Mouse (Mus musculus) forebrain, postnatal 0 days (tissue): Measurements from ENCODE around the gene Usp15. TPM values are rescaled to one million over a fixed set of nuclear protein-coding genes. Genes with fewer than 3 reads are reported as not detected.
A peak's percentile ranks its signal among the peaks of the same experiment; 100 is the strongest.
"Not testable (repeated sequence)": the region's sequence is repeated elsewhere in the genome, so short reads cannot be mapped to it uniquely, and the experiment has no call there.

ENCODE experiments used
- ATAC-seq: fragments of 200-750 bp; cut with Nextera tagmentation; 2 replicates; pipeline ENCODE4 v1.8.0; 2017; ENCODE audit warnings: mild to moderate bottlenecking, moderate library complexity
- DNase-seq: peaks from one replicate; pipeline ENCODE4 v3.0.0-alpha.2; 2015
- H3K27ac ChIP-seq: fragments of 300-500 bp; sonication (generic); 2 replicates; pipeline ENCODE4 v1.5.1; 2014; ENCODE audit warnings: low read depth, mild to moderate bottlenecking, antibody characterized with exemption, low read length, moderate library complexity, mixed read lengths
- H3K27me3 ChIP-seq: fragments of 300-500 bp; sonication (generic); 2 replicates; pipeline ENCODE4 v1.6.1; 2014; ENCODE audit warnings: mild to moderate bottlenecking, low read length, mixed read lengths; ENCODE audit not compliant: insufficient read depth
- H3K36me3 ChIP-seq: fragments of 300-500 bp; sonication (generic); 2 replicates; pipeline ENCODE4 v1.6.1; 2014; ENCODE audit warnings: mild to moderate bottlenecking, moderate library complexity; ENCODE audit not compliant: insufficient read depth
- H3K4me1 ChIP-seq: fragments of 300-500 bp; sonication (generic); 2 replicates; pipeline ENCODE4 v1.6.1; 2014; ENCODE audit warnings: antibody characterized with exemption; ENCODE audit not compliant: insufficient read depth
- H3K4me2 ChIP-seq: fragments of 300-500 bp; sonication (generic); 2 replicates; pipeline ENCODE4 v1.6.1; 2014; ENCODE audit warnings: low read depth, mild to moderate bottlenecking, moderate library complexity
- H3K4me3 ChIP-seq: fragments of 300-500 bp; sonication (generic); 2 replicates; pipeline ENCODE4 v1.5.1; 2014; ENCODE audit warnings: low read depth, low read length, mixed read lengths
- H3K9ac ChIP-seq: fragments of 300-500 bp; sonication (generic); 2 replicates; pipeline ENCODE4 v1.6.1; 2014; ENCODE audit warnings: mild to moderate bottlenecking
- H3K9me3 ChIP-seq: fragments of 300-500 bp; sonication (generic); 2 replicates; pipeline ENCODE4 v1.6.1; 2016; ENCODE audit warnings: low read length
- CTCF ChIP-seq: sonication (generic); IDR thresholded peaks from 2 replicates; pipeline ENCODE4 v1.5.1; 2016; ENCODE audit warnings: antibody characterized with exemption, control low read depth, low read depth
- WGBS: fragments of 180-500 bp; shearing (Covaris S2); extraction: QIAGEN DNeasy Blood & Tissue Kit; methylation state at CpG from one replicate; pipeline ENCODE4 v1.1.7; 2014; 5-methylcytosine and 5-hydroxymethylcytosine counted together
- polyA plus RNA-seq: library from polyadenylated mRNA; unstranded; fragments of >200 nt; fragmentation: Nextera tagmentation; extraction: Ambion mirVana; gene quantifications from 2 replicates; pipeline ENCODE4 v1.2.1, GENCODE M21; 2015
- total RNA-seq: library from RNA; depleted of rRNA; stranded (reverse); fragments of >200 nt; gene quantifications from 2 replicates; pipeline ENCODE4 v1.2.3, GENCODE M21; 2014; rRNA removed

Gene Usp15
- total RNA-seq (71.8 and 72.8 TPM in 2 replicates), polyA plus RNA-seq (48.9 and 54.1 TPM in 2 replicates)

DNA sequence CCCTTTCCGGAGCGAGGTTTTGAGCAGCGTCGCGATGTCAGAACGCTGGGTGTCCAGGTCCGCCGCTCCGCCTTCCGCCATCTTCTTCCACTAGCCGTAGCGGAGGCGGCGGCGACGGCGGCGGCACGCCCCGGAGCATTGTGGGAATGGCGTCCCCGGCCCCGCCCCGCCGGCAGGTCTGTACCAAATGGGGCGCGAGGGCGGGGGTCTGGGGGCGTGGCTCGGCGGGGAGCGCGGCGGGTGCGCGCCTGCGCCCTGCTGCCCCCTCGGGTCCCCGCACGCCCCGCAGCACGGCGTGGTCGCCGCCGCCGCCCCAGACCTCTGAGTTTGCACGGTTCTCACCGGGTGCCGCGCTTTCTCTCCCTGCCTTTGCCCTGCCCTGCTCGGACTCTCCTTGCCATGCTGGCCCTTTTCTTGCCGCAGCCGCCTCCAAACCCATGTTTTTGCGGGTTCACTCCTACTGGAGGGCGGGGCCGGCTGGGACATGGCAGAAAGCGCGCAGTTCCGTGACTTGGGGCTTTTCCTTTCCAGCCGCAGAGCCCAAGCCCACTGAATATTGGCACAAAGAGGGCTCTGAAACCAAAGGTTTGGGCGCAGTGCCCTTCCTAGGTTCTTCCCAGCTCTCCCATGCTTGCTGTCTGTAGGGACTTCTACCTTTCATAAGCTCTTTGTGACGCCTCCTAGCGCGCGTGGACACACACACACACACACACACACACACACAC is at the start of gene Usp15:
Gene Usp15, minus strand, starts transcription at position 161 of the 725 bp plus-strand sequence.
- H3K4me3 ChIP-seq, result peak within 1 kb of the TSS; percentile 99
- H3K36me3 ChIP-seq, result no peaks in the 10 kb centered on the region
- ATAC-seq, result peak; percentile 96
- WGBS, result 1% methylated on average over 58 of the region's 66 CpGs
- H3K4me1 ChIP-seq, result peaks cover 13% of the 10 kb centered on the region
- H3K9me3 ChIP-seq, result no peaks in the 10 kb centered on the region
- no peaks in the 10 kb centered on the region for H3K27me3 ChIP-seq
- peak within 1 kb of the TSS; percentile 68 for H3K4me2 ChIP-seq
- H3K9ac ChIP-seq, result peak within 1 kb of the TSS; percentile 97
- DNase-seq, result peak; percentile 96
- peak within 1 kb of the TSS; percentile 98 for H3K27ac ChIP-seq
- peak; percentile 28; the same call in 1 of the 2 replicates for TF ChIP-seq CTCF

DNA sequence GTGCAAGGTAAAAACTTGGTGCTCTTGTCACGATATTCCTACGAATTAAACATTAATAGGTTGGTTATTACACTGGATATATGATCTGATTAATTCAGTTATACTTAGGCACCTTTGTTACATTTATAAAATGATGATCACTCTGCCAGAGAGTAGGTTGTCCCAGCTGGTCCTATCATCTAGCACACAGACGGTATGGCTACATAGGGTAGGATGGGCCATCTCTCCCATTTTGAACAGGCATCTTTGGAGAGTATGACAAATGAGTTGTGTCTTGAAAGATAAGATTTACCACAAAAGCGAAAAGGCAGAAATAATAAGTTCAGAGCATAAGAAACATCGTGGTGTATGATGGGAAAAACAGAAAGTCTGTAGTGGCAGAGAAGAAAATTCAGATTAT is 32.6 kb upstream of the Usp15 start:
- Histone ChIP-seq H3K4me3 (no peak overlapping the region), H3K4me1 (no peaks in the 10 kb centered on the region), H3K27me3 (no peaks in the 10 kb centered on the region), H3K27ac (no peak overlapping the region), H3K36me3 (no peaks in the 10 kb centered on the region), H3K9me3 (no peaks in the 10 kb centered on the region), H3K4me2 (no peak overlapping the region), H3K9ac (no peak overlapping the region)
- no peak for TF ChIP-seq CTCF
- 93% methylated on average over 5 of the region's 5 CpGs for WGBS
- DNase-seq (no peak), ATAC-seq (no peak)

DNA sequence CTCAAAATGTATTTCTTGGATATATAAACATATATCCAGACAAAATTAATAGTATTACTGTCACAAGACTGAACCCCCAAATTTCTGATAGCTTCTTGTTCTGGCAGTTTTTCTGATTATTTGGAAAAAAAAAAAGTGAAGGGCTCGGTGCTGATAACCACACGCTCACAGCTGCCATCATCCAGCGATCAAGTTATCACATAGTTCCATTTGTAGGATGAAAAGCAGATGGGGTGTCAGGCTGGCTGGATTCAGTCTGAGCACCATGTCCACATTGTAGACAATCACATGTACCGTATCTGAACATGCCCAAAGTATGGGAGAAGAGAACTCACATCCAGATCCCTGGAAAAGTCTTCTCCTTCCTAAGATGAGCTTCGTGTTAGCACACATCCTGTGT is 26.0 kb upstream of the Usp15 start:
- Histone ChIP-seq H3K4me3 (no peak overlapping the region), H3K27ac (no peak overlapping the region), H3K9me3 (no peaks in the 10 kb centered on the region), H3K27me3 (no peaks in the 10 kb centered on the region), H3K9ac (no peak overlapping the region), H3K4me2 (no peak overlapping the region), H3K36me3 (no peaks in the 10 kb centered on the region), H3K4me1 (no peaks in the 10 kb centered on the region)
- TF ChIP-seq CTCF, result no peak
- DNase-seq (no peak), ATAC-seq (no peak)
- WGBS, result 92% methylated on average over 5 of the region's 5 CpGs

DNA sequence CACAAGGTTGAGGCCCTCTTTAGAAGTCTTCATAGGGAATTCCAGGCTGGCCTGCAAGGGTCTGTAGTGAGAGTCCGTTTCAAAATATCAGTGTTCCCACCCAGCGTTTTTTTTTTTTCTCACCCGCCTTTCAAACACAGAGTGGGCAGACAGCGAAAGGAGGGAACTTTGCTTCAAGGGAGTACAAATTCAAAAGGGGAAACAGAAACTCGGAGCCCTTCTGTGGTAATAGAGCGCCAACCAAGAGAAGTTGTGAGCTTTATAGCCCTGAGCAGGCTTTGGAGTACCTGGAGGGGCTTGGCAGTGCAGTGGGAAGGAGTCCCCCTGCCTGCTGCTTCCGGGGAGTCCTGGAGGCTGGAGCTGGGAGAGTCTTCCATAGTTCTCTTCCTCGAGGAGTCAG is 12.7 kb upstream of the Usp15 start:
- H3K4me3 ChIP-seq, result no peak overlapping the region
- no peaks in the 10 kb centered on the region for H3K27me3 ChIP-seq
- no peaks in the 10 kb centered on the region for H3K36me3 ChIP-seq
- DNase-seq (no peak), ATAC-seq (no peak)
- no peaks in the 10 kb centered on the region for H3K4me1 ChIP-seq
- no peak overlapping the region for H3K9ac ChIP-seq
- no peak overlapping the region for H3K4me2 ChIP-seq
- no peak overlapping the region for H3K27ac ChIP-seq
- H3K9me3 ChIP-seq, result no peaks in the 10 kb centered on the region
- WGBS, result 81% methylated on average over 8 of the region's 8 CpGs
- no peak for TF ChIP-seq CTCF

DNA sequence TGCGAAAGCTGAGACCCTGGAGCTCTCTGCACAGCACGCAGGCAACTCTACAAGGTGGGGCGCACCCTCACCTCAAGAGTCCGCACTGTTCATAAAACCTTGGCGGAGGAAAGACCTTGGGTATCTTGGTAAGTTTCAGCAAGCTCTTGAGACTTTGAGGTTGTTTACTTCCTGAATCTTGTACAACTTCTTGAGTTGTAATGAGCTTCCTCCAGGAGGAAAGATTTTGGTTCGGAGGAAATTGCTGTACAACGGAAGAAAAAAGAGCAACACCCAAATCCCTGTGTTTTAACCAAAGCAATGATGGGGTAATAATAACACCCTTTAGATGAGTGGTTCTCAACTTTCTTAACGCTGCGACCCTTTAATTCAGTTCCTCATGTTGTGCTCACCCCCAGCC is 11.5 kb upstream of the Usp15 start:
- no peak for DNase-seq
- WGBS, result 94% methylated on average over 9 of the region's 9 CpGs

DNA sequence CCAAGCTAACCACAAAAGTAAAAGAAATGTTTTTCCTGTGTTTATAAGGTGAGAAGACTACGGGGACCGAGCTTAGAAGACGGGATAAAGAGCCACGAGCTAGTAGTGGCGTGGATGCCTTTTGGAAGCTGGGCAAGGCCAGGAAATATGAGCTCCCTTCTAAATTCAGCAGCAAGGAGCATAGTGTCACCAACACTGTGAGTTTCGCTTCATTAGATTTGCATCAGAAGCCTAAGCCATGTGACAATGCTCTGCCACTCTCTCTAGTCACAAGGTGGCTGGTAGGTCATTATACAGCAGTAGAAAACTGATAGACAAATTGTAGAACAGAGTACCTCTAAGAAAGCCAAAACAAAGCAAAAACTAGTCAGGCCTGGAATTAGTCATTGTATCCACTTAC is 9.3 kb upstream of the Usp15 start:
- ATAC-seq (no peak), DNase-seq (no peak)
- WGBS, result 93% methylated on average over 6 of the region's 6 CpGs
- TF ChIP-seq CTCF, result no peak
- Histone ChIP-seq H3K27me3 (no peaks in the 10 kb centered on the region), H3K4me2 (no peak overlapping the region), H3K9me3 (no peaks in the 10 kb centered on the region), H3K36me3 (no peaks in the 10 kb centered on the region), H3K9ac (no peak overlapping the region), H3K4me3 (no peak overlapping the region), H3K27ac (no peak overlapping the region), H3K4me1 (no peaks in the 10 kb centered on the region)

More for the DNA sequence above, 11.5 kb upstream of the Usp15 start:
- H3K27ac ChIP-seq, result no peak overlapping the region
- ATAC-seq, result no peak
- TF ChIP-seq CTCF, result no peak
- no peaks in the 10 kb centered on the region for H3K36me3 ChIP-seq
- H3K4me3 ChIP-seq, result no peak overlapping the region
- no peaks in the 10 kb centered on the region for H3K27me3 ChIP-seq
- H3K4me2 ChIP-seq, result no peak overlapping the region
- no peaks in the 10 kb centered on the region for H3K4me1 ChIP-seq
- H3K9me3 ChIP-seq, result no peaks in the 10 kb centered on the region
- H3K9ac ChIP-seq, result no peak overlapping the region

DNA sequence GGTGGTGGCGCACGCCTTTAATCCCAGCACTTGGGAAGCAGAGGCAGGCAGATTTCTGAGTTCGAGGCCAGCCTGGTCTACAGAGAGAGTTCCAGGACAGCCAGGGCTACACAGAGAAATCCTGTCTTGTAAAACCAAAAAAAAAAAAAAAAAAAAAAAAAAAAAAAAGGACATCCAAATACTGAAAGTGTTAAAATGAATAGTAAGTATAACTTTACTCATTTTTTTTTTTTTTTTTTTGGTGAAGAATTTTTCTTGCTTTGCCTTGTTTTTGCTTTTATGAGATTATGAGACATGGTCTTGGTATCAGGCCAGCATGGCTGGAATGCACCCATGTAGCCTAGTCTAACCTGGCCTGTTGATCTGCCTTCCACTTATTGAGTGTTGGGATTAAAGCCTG is 8.6 kb upstream of the Usp15 start:
- H3K27me3 ChIP-seq, H3K4me1 ChIP-seq, H3K36me3 ChIP-seq, DNase-seq, H3K4me2 ChIP-seq, ATAC-seq, H3K9me3 ChIP-seq, H3K9ac ChIP-seq, H3K4me3 ChIP-seq, H3K27ac ChIP-seq: not testable (repeated sequence)
- WGBS, result 98% methylated on average over 3 of the region's 3 CpGs
